Mouse (Mus musculus) cortical plate, adult 2 months (tissue): ENCODE measurements around the gene Cd5.

Source experiments
- CTCF ChIP-seq: fragments of 200-500 bp; IDR thresholded peaks from 2 replicates; pipeline ENCODE4 v1.5.1; 2011; ENCODE audit warnings: mild to moderate bottlenecking, control low read depth, low read length; ENCODE audit not compliant: insufficient read depth; ENCODE audit errors: extremely low read depth
- POLR2A ChIP-seq: fragments of 200-500 bp; IDR thresholded peaks from 2 replicates; pipeline ENCODE4 v1.6.1; 2011; ENCODE audit warnings: mild to moderate bottlenecking, low read length, control low read depth; ENCODE audit not compliant: insufficient read depth; ENCODE audit errors: extremely low read depth

DNA sequence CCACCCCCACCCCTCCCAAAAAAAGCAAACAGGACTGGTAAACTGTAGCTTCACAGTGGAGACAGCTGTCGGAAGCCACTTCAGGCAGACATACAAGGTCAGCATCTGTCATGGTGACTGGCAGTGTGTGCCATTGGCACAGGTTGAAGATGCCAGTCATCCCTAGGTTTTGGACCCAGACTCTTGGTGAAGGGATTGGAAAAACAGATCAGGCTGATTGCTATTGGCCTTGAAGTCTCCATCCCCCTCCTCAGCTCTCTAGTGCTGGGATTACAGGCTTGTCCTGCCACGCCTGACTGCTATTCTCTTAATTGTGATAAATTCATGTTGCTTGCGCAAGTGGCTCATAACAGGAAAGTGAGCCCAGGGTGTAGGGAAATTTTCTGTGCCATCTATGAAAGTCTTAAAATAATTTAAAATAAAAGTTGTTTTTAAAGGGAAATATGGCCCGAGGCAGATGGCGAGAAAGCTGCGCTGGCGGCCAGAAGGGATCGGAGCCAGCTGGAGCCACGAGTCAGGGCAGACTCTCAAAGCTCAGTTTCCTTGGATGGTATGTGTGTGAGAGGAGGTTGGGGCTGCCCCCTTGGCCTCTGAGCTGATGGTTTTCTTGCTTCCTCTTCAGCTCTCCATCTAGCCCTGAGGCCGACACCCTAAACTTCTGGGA lies 46.1 kb upstream of the Cd5 start:
- TF ChIP-seq POLR2A (no peak), CTCF (no peak)
